Comparison of ENCODE assay signal across 8 mouse cellular contexts in the genomic region with DNA sequence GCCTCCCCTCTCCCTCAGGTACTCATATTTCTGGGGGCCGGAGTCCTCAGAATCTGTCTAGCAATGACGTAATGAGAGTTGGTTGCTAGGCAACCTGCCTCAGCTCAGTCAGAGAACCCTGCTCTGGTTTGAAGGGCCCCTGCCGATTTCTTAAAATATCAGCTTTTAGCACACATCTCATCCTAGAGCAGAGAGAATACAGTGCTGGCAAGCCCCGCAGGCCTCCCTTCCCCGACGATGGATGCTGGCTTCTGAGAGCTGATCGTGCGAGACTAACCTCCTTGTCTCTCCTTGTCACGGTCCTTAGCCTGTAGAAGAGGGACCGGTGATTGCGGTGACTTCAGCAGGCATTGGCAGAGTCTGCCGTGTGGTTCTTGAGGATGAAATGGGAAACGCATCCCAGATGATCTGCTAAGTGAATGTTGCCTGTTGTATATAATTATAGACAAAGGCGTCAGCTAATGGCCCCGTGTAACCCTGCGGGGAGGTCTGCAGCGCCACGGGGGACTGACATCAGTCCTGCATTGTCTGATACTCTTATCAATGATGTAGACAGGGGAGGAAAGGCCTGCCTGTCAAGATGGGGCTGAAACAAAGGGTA.
DNase-seq lines count a peak whose midpoint lies in the region; ATAC-seq lines count a peak whose summit lies in the region.

No protein-coding gene starts in this region.

- H3K27ac ChIP-seq in heart, embryonic 16.5 days (ENCODE audit: low read length) = peak overlapping the region; percentile 33; the same call in 1 of the 2 replicates

- no peak for DNase-seq in heart, postnatal 25 days (ENCODE audit: low spot score)
- DNase-seq in frontal cortex, postnatal 14 days (ENCODE audit: low spot score in 2 of 2) = peak; percentile 64 to 69
- DNase-seq in left cerebral cortex, postnatal 10 days (ENCODE audit: extremely low spot score in 1 of 2, low spot score in 2 of 2) = peak; percentile 61 to 86
- peak; percentile 81 for DNase-seq in retina, postnatal 1 day
- no peak for DNase-seq in kidney, adult 18-20 months
- DNase-seq in urinary bladder, adult 18-20 months (ENCODE audit: low spot score in 2 of 2) = no peak

- no peaks in the 10 kb centered on the region for H3K36me3 ChIP-seq in heart, embryonic 16.5 days (ENCODE audit: control insufficient read depth, insufficient read depth)

- intact Hi-C loops in heart, postnatal 25 days (cut with DNase I) = loop anchor here (5.0 kb wide), 2 partner anchors 122 to 182 kb away; partner anchors contain the start of gene Kif26a
- intact Hi-C loops in left cerebral cortex, postnatal 10 days (cut with DNase I) = no loop called here

- H3K9ac ChIP-seq in heart, embryonic 16.5 days (ENCODE audit: low read length) = peak overlapping the region; percentile 4; the same call in 1 of the 2 replicates

- peaks cover 11% of the 10 kb centered on the region for H3K27me3 ChIP-seq in heart, embryonic 16.5 days (ENCODE audit: control insufficient read depth, insufficient read depth, low read length)

- peak overlapping the region; percentile 23 for H3K4me2 ChIP-seq in heart, embryonic 16.5 days (ENCODE audit: low read depth, low read length)

- H3K4me3 ChIP-seq in heart, embryonic 16.5 days (ENCODE audit: low read length) = no peak overlapping the region; the same call in 1 of the 2 replicates

- H3K9me3 ChIP-seq in heart, embryonic 16.5 days (replicated peaks; ENCODE audit: control insufficient read depth, low read length) = no peaks in the 10 kb centered on the region

- ATAC-seq in heart, embryonic 16.5 days (replicated peaks; ENCODE audit: extremely low read depth, insufficient read depth, low FRiP score) = no peak
- no peak for ATAC-seq in megakaryocyte progenitor cell, adult 5-6 weeks (replicated peaks; ENCODE audit: poor library complexity)

- H3K4me1 ChIP-seq in heart, embryonic 16.5 days (ENCODE audit: control insufficient read depth, insufficient read depth, low read length) = peaks cover 10% of the 10 kb centered on the region

- WGBS in heart, embryonic 16.5 days = 28% methylated on average over 18 of the region's 18 CpGs

Comparison
In these comparisons a context has a peak if more than half of its experiments do, and no peak if none do; other contexts are left out.
1. DNase-seq: peak in frontal cortex, postnatal 14 days (2 of 2), left cerebral cortex, postnatal 10 days (2 of 2) and retina, postnatal 1 day (single experiment); none in heart, postnatal 25 days (single experiment), kidney, adult 18-20 months (single experiment) and urinary bladder, adult 18-20 months (0 of 2).